Mouse (Mus musculus): ENCODE measurements around the gene Rnase2a. TPM values are rescaled to one million over a fixed set of nuclear protein-coding genes. Genes with fewer than 3 reads are reported as not detected.

Rnase2a gene
- total RNA-seq (2023), result 10 to 100 TPM; 33.8 to 34.0 TPM

DNA sequence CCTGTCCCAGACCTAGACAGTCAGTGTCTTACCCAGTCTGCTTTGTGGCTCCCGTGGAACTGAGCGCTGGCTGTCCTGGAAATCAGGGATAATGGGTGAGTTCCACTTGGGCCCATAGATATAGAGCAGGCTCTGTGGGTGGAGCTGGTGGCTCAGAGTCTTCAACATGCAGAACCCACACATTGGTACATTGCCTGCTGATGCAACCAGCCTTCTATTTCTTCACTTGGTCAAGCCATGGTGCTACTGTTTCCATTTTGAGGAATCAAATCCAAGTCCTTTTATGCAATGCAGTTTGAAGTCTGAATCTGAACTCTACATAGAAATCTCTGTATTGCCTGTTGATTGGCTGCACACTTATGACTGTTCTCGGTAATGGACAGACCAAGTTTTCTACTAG lies at the start of gene Rnase2a:
Rnase2a (minus strand) TSS at position 72 of the 400 bp plus-strand sequence.

Other genes starting within 250 kb of the Rnase2a start
- not detected for gene Rnase10, start 248.4 kb downstream of the Rnase2a start, total RNA-seq (2023)
- not detected for gene Rnase9, start 214.2 kb downstream of the Rnase2a start, total RNA-seq (2023)
- gene Rnase11, start 205.9 kb downstream of the Rnase2a start, total RNA-seq (2023), result not detected
- gene Rnase12, start 198.5 kb downstream of the Rnase2a start, total RNA-seq (2023), result 1 to 10 TPM; 1.8 to 3.1 TPM
- not detected for gene Olfr750, start 181.7 kb downstream of the Rnase2a start, total RNA-seq (2023)
- 10 to 100 TPM; 19.2 to 20.8 TPM for gene Rnase4, start 165.0 kb downstream of the Rnase2a start, total RNA-seq (2023)
- gene Ang, start 165.0 kb downstream of the Rnase2a start, total RNA-seq (2023), result 1 to 10 TPM; 8.5 to 9.2 TPM
- gene Eddm3b, start 141.7 kb downstream of the Rnase2a start, total RNA-seq (2023), result not detected
- gene Rnase6, start 132.2 kb downstream of the Rnase2a start, total RNA-seq (2023), result 100 to 1,000 TPM; 121 to 138 TPM
- gene Rnase1, start 109.3 kb downstream of the Rnase2a start, total RNA-seq (2023), result under 1 TPM; 0.50 to 0.73 TPM
- gene Rnase2b, start 93.9 kb downstream of the Rnase2a start, total RNA-seq (2023), result 1 to 10 TPM; 1.2 to 1.4 TPM
- gene Ang2, start 57.0 kb downstream of the Rnase2a start, total RNA-seq (2023), result not detected
- gene Ear14, start 52.7 kb downstream of the Rnase2a start, total RNA-seq (2023), result not detected
- not detected for gene Gm7247, start 105.6 kb upstream of the Rnase2a start, total RNA-seq (2023)
- not detected for gene Vmn2r88, start 154.7 kb upstream of the Rnase2a start, total RNA-seq (2023)
- gene Vmn2r89, start 195.7 kb upstream of the Rnase2a start, total RNA-seq (2023), result not detected